Mouse (Mus musculus): ENCODE results near the gene Retreg2.

Retreg2 gene

DNA sequence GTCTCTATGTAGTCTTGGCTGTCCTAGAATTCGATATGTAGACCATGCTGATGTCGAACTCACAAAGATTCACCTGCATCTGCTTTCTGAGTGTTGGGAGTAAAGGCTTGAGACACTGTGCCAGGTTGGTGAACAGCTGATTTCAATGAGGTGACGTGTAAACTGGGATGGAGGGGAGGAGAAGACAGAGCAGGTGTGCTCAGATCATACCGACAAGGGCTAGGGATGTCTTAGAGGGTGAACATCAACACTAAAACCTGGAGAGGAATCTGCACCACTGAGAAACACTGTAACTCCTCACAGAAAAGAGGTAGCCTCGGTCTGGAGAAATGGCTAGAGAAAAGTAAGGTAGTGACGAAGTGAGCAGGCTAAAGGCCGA is 25.5 kb downstream of the Retreg2 start:
- CTCF ChIA-PET, result interaction anchor here (0.7 kb wide), 1 partner anchor 68 kb away, joined by 4 read pairs; the partner anchor contains the start of gene Dnajb2

DNA sequence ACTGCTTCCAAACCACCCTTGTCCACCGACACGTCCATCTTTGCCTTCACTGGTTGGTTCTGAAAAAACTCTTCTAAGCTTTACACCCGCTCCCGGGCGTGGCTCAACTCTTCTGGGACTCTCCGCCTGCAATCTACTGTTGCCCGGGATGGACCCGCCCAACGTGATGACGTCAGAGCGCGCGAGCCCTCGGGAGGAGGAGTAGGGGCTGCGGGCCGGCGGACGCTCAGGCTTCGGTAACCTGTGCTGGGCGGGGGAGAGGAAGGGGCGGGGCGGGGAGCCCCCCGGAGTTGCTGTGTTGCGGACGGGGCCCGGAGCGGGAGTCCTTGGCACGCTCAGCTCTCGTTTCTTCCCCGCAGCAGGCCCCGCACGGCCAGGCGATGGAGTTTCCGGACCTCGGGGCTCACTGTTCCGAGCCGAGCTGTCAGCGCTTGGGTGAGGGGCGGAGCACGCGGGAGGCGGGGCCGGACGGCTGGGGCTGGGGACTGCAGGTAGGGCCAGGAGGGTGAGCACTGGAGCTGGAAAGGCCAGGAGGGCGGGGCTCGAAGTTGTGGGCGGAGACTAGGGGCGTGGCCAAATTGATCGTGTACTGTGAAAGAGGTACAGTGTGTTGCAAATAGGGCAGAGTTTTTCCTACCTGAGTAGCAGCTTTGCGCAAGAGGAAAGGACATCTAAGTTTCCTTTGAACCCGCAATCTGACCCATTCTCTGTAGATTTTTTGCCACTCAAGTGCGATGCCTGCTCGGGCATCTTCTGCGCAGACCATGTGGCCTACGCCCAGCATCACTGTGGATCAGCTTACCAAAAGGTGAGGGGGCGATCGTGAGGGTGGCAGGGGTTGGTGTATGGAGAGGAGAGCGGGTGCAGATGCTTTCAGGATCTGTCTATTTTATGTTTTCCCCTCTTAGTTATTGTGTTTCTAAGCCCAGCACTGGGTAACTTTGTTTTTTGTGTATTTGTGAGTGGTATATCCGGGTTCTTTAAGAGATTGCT is 26.2 kb downstream of the Retreg2 start, which contains the start of gene Zfand2b:
TSS of gene Zfand2b (plus strand) at position 175 of the 993 bp plus-strand sequence.
- CTCF ChIA-PET, result interaction anchor here (0.7 kb wide), 1 partner anchor 67 kb away, joined by 4 read pairs; the partner anchor contains the start of gene Dnajb2

DNA sequence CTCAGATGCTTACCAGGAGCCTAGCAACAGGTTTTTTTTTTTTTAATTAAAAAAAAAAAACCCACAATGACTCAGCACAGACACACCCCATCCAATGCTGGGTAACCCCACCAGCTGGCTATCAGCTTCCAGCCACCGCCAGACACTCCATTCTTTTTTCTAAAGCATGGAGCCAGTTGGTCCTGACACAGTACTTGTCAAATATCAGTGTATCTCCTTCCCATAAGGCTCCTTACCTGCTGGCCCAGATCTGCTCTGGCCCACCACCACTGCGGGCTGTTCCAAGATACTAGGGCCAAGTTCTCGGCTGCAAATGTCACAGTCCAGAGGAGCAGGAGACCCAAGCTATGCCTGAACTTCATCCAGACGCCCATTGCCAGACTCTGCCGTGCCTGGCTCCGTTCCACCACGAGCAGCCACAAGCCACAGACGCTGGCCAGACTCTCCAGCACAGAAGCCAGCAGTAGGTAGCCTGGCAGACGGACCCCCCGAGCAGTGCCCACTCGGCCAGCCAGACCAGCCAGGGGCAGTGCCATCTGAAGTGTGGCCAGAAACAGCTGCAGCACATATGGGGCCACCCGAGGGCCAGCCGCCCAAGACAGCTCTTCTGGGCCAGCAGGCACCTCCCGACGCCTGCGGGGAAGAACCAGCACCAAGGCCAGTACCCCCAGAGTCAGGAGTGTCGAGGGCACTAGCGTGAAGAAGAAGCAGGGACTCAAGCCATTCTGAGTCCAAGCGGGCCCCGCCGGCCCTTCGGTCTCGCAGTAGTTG is 36.9 kb downstream of the Retreg2 start:
- CTCF ChIA-PET, result no interaction called here

DNA sequence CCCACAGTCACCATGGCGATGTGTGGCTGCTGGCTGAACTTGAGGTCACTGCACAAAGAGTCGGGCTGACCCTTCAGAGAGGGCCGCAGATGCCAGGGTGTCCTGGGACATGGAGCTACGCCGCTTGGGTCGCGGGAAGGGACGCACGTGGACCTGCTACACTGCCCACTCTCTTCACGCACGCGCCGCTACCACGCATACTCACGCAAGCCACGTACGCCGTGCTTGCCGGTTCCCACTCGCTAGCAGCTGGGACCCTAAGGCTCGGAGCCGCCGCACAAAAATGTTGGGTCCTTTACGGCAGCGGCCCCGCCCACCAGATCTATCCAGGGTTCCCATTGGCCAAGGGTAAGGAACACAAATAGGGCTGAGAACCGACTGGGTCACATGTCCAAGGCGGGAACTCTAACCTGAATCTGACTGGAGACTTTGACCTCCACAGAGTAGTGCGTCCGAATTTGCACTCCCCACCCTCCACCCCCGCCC is 37.6 kb downstream of the Retreg2 start, which contains the start of gene Abcb6:
TSS of gene Abcb6 (minus strand) at position 288 of the 486 bp plus-strand sequence.
- CTCF ChIA-PET, result interaction anchor here (0.6 kb wide), 1 partner anchor 266 kb away, joined by 3 read pairs; no protein-coding TSS in a partner anchor

DNA sequence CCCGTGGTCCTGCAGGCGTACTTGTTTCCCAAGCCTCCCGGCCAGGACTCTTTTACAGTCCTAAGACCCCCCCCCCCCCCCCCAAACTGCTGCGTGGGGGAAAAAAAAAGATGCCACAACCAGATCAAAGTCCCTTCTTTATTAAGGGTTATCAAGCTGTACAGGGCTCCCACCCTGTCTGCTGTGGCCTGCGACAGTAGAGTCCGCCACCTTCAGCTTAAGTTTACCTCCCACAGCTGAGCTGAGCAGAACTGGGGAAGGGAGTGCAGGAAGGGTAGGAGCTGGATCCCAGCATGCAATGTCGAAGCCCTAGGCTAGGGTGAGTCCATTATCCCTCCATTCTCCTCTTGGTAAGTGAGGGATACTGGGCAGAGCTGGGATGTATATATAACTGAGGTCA is 38.2 kb downstream of the Retreg2 start:
- CTCF ChIA-PET, result interaction anchor here (0.6 kb wide), 2 partner anchors 11 to 266 kb away, joined by 3 read pairs; no protein-coding TSS in a partner anchor

DNA sequence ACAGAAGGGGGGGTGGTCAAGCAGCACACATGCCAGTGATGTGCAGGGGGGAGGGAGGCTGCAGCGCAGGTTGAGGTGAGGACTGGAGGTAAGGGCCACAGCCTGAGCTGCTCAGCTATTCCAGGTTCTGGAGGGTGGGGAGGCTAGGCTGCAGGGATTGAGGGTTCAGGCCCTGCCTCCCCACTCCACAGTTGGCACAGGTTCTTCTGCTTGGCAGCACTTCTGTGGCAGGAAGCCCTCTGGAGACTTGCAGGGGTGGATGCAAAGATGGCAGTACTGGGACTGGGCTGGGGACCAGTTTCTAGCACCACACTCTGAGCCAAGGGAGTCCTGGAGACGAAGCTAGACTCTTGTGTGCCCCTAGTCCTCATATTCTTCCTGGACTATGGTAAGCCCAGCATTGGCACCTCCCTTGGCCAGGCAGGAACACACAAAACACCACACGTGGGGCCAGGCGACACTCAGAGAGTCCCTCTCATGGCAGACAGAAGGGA is 38.8 kb downstream of the Retreg2 start:
- CTCF ChIA-PET, result no interaction called here

DNA sequence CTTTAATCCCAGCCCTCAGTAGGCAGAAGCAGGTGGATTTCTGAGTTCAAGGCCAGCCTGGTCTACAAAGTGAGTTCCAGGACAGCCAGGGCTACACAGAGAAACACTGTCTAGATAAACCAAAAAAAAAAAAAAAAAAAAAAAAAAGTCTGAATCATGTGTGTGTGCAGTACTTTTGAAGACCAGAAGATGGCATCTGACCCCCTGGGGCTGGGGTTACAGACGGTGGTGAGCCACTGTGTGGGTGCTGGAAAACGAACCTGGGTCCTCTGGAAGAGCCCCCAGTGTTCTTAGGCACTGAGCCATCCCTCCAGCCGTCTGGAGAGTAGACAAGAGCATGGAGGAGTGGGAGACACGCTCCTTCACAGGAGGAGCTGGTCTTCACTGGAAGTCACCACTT is 39.6 kb downstream of the Retreg2 start:
- CTCF ChIA-PET, result no interaction called here

DNA sequence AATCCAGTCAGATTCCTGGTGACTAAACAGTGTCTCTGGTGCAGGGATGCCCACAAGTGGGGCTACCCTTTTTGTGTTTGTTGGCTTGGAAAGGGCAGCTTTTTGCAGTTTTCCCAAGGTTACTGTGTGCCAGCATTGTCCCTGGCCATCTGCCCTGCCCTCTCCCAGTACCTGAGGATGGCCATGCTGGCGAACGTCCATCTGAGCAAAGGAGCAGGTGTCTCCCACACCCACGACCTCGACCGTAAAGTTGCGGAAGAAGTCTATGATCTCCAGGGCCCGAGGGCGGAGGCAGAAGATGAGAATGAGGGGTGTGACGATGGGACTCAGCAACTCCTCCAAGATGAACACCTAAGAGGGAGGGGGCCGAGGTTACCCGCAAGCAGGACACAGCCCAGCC is 42.9 kb downstream of the Retreg2 start:
- CTCF ChIA-PET, result no interaction called here

DNA sequence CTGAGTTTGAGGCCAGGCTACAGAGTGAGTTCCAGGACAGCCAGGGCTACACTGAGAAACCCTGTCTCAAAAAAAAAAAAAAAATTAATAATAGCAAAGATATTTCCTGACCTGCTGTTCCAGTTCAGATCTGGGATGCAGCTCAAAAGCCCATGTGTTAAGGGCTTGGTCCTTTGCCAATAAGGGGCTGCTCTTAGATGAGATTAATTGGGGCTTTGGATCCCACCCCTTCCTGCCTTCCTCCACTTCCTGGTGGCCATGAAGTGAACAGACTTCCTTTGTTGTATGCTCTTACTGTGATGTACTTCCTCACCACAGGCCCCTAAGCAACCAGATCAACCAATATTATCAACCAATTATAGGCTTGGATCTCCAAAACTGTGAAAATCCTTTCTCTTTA is 44.5 kb downstream of the Retreg2 start:
- CTCF ChIA-PET, result no interaction called here

DNA sequence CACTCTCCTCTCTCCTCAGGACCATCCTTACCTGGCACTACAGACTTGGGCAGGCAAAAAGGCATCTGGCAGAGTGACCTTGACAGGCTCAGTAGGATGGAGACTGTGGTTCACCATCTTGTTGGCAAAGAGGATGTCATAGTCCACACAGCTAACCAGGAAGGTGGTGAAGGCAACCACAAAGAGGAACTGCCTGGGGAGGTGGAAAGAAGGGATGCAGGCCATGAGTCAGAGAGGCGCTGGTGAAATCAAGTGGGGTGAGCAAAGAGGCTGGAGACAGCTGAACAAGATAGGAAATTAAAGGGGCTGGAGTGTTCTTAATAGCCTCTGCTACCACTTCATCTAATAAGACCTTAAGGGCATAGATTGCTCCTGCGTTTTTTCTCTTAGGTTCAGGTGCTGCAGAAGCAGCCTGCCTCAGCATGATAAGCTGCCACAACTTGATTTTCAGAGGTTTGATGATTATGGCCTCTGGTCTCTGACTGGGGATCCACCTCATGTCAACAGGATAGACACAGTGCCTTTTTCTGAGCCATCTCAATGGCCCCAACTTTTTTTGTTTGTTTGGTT is 45.4 kb downstream of the Retreg2 start:
- CTCF ChIA-PET, result no interaction called here

DNA sequence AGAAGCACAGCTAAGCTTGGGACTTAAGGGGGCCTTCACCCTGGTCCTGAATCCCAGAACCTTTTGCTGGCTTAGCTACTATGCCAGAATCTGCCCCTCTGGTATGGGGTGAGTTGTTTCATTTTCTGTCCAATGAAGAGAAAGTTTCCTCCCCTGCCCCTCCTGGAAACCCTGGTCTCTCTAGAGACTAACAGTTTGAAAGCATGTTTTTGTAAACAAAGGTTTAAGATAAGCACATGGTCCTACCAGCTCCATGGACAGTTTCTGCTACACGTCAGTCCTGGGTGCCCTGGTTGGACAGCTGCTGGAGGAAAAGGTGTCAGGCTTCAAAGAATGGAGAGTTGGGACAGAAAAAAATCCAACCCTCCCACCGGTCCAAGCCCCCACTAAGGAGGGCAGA is 48.0 kb downstream of the Retreg2 start:
- CTCF ChIA-PET, result interaction anchor here (0.5 kb wide), 1 partner anchor 345 kb away, joined by 3 read pairs; no protein-coding TSS in a partner anchor

DNA sequence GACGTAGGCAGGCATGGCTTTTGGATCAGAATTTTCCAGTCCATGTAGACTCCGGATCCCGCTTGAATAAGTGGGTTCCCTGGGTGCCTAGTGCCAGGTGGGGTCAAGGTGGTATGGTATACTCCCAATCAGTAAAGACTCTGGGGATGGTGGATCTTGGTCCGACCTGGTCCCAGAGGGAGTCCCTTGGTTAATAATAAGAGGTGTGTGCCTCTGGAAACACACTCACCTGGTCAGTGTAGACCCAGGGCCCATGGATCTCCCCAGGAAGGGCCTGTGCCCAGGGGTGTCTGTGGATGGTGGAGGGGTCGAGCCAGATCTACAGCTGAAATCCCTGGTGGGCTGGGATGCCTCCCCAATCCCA is 48.7 kb downstream of the Retreg2 start:
- CTCF ChIA-PET, result interaction anchor here (0.5 kb wide), 1 partner anchor 10 kb away, joined by 3 read pairs; no protein-coding TSS in a partner anchor

DNA sequence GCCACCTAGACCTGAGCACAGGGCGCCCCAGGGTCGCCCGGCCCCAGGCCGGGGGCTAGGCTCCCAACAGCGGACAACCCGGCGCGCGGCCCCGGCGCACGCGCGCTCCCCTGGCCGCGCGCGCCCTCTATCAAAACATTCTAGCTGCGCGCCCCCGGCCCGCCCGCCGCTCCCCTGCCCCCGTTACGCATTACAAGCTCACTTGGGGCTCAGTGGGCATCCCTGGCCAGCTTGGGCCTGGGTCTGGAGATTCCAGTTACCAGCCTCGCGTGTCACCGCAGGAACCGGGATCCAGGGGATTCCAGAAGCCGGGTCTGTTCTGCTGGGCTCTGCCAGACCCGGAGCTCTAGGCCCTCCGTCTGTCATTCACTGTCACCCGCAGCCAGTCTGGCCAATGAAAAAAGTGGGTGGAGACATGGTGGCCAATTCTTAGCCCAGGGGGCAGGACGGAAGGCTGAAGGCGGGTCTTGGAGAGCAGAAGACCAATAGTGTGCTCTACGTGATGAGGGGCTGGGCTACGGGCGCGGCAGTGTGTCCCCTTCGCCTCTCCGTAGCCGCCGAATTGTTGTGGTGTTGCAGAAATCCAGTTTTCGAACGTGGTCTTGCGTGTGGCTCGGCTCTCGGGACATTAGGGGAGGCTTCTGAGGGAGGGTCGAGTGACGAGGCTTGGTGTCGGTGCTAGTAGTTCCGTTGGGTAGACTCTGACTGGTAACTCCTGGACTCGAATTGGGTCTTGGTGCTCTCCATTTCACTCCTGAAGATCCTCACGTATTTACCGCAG is 49.2 kb downstream of the Retreg2 start, which contains the start of the genes Ankzf1 and Atg9a:
TSS of gene Ankzf1 (plus strand) at position 530 of the 781 bp plus-strand sequence.
TSS of gene Atg9a (minus strand) at position 575 of the 781 bp plus-strand sequence.
- CTCF ChIA-PET, result interaction anchor here (0.5 kb wide), 1 partner anchor 11 kb away, joined by 3 read pairs; no protein-coding TSS in a partner anchor

DNA sequence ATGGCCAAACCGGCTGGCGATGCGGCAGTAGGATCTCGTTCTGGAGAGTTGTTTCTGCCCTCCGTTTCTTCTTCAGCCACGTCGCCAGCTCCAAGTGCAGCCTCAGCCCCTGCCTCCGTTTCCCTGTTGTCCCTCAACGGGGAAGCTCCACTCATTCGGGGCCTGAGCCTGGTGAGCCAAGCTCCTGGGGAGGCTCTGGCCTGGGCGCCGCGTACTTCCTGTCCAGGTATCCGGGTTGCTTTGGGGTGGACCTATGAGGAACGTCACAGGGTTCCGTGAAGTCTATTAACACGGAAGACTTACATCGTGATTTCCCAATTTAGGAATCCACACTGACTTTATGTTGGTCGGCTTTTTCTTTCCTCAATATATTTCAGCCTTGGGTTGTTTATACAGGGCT is 49.9 kb downstream of the Retreg2 start:
- CTCF ChIA-PET, result no interaction called here

Data from spleen, embryonic (tissue).